Mouse (Mus musculus): ENCODE measurements around the gene Abca3.
"Not testable (repeated sequence)": the region's sequence is repeated elsewhere in the genome, so short reads cannot be mapped to it uniquely, and the experiment has no call there.

The Abca3 gene

GRCm38 (mm10) chr17:24437016-24437415 is 85.3 kb downstream of the Abca3 start:
- no peak for DNase-seq (ENCODE audit: extremely low read depth, insufficient read length, low spot score)

- no peak for DNase-seq (ENCODE audit: extremely low read depth, insufficient read length, low spot score)
These were observed 88.6 kb downstream of the Abca3 start for GRCm38 (mm10) chr17:24440377-24440776.

GRCm38 (mm10) chr17:24441148-24441547 is 89.4 kb downstream of the Abca3 start:
- DNase-seq (ENCODE audit: extremely low read depth, insufficient read length, low spot score): no peak

GRCm38 (mm10) chr17:24442107-24442506 is 90.4 kb downstream of the Abca3 start:
- DNase-seq (ENCODE audit: extremely low read depth, insufficient read length, low spot score): no peak

- DNase-seq (ENCODE audit: extremely low read depth, insufficient read length, low spot score): no peak
These were observed 90.9 kb downstream of the Abca3 start, which contains the start of gene Dnase1l2 for GRCm38 (mm10) chr17:24442632-24443155. Gene Dnase1l2 (minus strand): TSS chr17:24443105.

- no peak for DNase-seq (ENCODE audit: extremely low read depth, insufficient read length, low spot score)
These were observed 91.7 kb downstream of the Abca3 start for GRCm38 (mm10) chr17:24443409-24443808.

GRCm38 (mm10) chr17:24446590-24446989 is 94.8 kb downstream of the Abca3 start:
- no peak for DNase-seq (ENCODE audit: extremely low read depth, insufficient read length, low spot score)

GRCm38 (mm10) chr17:24449507-24449906 is 97.8 kb downstream of the Abca3 start:
- no peak for DNase-seq (ENCODE audit: extremely low read depth, insufficient read length, low spot score)

- no peak for DNase-seq (ENCODE audit: extremely low read depth, insufficient read length, low spot score)
These were observed 99.5 kb downstream of the Abca3 start for GRCm38 (mm10) chr17:24451220-24451619.

- DNase-seq (ENCODE audit: extremely low read depth, insufficient read length, low spot score): no peak
These were observed 101.6 kb downstream of the Abca3 start for GRCm38 (mm10) chr17:24453372-24453771.

GRCm38 (mm10) chr17:24454218-24454755 is 102.5 kb downstream of the Abca3 start:
- no peak for DNase-seq (ENCODE audit: extremely low read depth, insufficient read length, low spot score)

GRCm38 (mm10) chr17:24454756-24455522 is 103.2 kb downstream of the Abca3 start:
- peak; percentile 98 for DNase-seq (ENCODE audit: extremely low read depth, insufficient read length, low spot score)

GRCm38 (mm10) chr17:24455523-24456206 is 103.9 kb downstream of the Abca3 start:
- not testable (repeated sequence) for DNase-seq (ENCODE audit: extremely low read depth, insufficient read length, low spot score)

Measured in 3134 (cell line).